Mouse (Mus musculus): ENCODE results near the gene Ctnnbip1. TPM values are rescaled to one million over a fixed set of nuclear protein-coding genes. Genes with fewer than 3 reads are reported as not detected.
A peak's percentile ranks its signal among the peaks of the same experiment; 100 is the strongest.

Ctnnbip1 gene
- polyA plus RNA-seq, 1 experiment from 2014 or later, result 85.4 TPM

GRCm38 (mm10) chr4:149567432-149568026 is 49.5 kb downstream of the Ctnnbip1 start:
- H3K27me3 ChIP-seq, result 0 out of 2 replicates have a peak, but pooled peaks cover 3% of the 10 kb centered on the region
- peaks cover 70% of the 10 kb centered on the region for H3K4me1 ChIP-seq (replicated peaks)
- no peak overlapping the region for H3K4me3 ChIP-seq
- H3K27ac ChIP-seq, result peak overlapping the region; percentile 76
- H3K4me2 ChIP-seq, result no peak overlapping the region
- no peaks in the 10 kb centered on the region for H3K9me3 ChIP-seq
- peak overlapping the region; percentile 26 for H3K9ac ChIP-seq
- H3K36me3 ChIP-seq, result no peaks in the 10 kb centered on the region
- WGBS, result 16% methylated on average over 8 of the region's 8 CpGs
- ATAC-seq (ENCODE audit: low FRiP score), result no peak

- Histone ChIP-seq H3K27ac (no peak overlapping the region), H3K9me3 (no peaks in the 10 kb centered on the region), H3K27me3 (0 out of 2 replicates have a peak, but pooled peaks cover 3% of the 10 kb centered on the region), H3K4me1 (replicated peaks) (peaks cover 60% of the 10 kb centered on the region), H3K36me3 (no peaks in the 10 kb centered on the region), H3K9ac (no peak overlapping the region), H3K4me2 (no peak overlapping the region), H3K4me3 (no peak overlapping the region)
- 62% methylated on average over 6 of the region's 6 CpGs for WGBS
- ATAC-seq (ENCODE audit: low FRiP score), result no peak
Observed at GRCm38 (mm10) chr4:149568622-149569021, 50.6 kb downstream of the Ctnnbip1 start.

GRCm38 (mm10) chr4:149569781-149570497 is 51.9 kb downstream of the Ctnnbip1 start:
- Histone ChIP-seq H3K9ac (no peak overlapping the region), H3K4me3 (no peak overlapping the region), H3K4me1 (replicated peaks) (peaks cover 55% of the 10 kb centered on the region), H3K9me3 (no peaks in the 10 kb centered on the region), H3K4me2 (no peak overlapping the region), H3K36me3 (no peaks in the 10 kb centered on the region), H3K27me3 (0 out of 2 replicates have a peak, but pooled peaks cover 3% of the 10 kb centered on the region), H3K27ac (no peak overlapping the region)
- 87% methylated on average over 6 of the region's 6 CpGs for WGBS
- no peak for ATAC-seq (ENCODE audit: low FRiP score)

- WGBS, result 78% methylated on average over 4 of the region's 4 CpGs
Observed at GRCm38 (mm10) chr4:149570498-149570863, 52.4 kb downstream of the Ctnnbip1 start.

GRCm38 (mm10) chr4:149571209-149571608 is 53.2 kb downstream of the Ctnnbip1 start:
- H3K4me1 ChIP-seq (replicated peaks), result peaks cover 49% of the 10 kb centered on the region
- no peak for ATAC-seq (ENCODE audit: low FRiP score)
- no peak overlapping the region for H3K4me2 ChIP-seq
- peak overlapping the region; percentile 1; the same call in 1 of the 2 replicates for H3K9ac ChIP-seq
- H3K9me3 ChIP-seq, result no peaks in the 10 kb centered on the region
- 82% methylated on average over 5 of the region's 5 CpGs for WGBS
- H3K27me3 ChIP-seq, result 0 out of 2 replicates have a peak, but pooled peaks cover 3% of the 10 kb centered on the region
- H3K27ac ChIP-seq, result no peak overlapping the region
- H3K4me3 ChIP-seq, result no peak overlapping the region
- no peaks in the 10 kb centered on the region for H3K36me3 ChIP-seq

More at GRCm38 (mm10) chr4:149570498-149570863, 52.4 kb downstream of the Ctnnbip1 start:
- Histone ChIP-seq H3K9ac (no peak overlapping the region), H3K27me3 (0 out of 2 replicates have a peak, but pooled peaks cover 3% of the 10 kb centered on the region), H3K4me1 (replicated peaks) (peaks cover 51% of the 10 kb centered on the region), H3K4me3 (no peak overlapping the region), H3K27ac (no peak overlapping the region), H3K9me3 (no peaks in the 10 kb centered on the region), H3K4me2 (no peak overlapping the region), H3K36me3 (no peaks in the 10 kb centered on the region)
- no peak for ATAC-seq (ENCODE audit: low FRiP score)

- Histone ChIP-seq H3K4me3 (no peak overlapping the region), H3K27me3 (0 out of 2 replicates have a peak, but pooled peaks cover 3% of the 10 kb centered on the region), H3K4me1 (replicated peaks) (peaks cover 54% of the 10 kb centered on the region), H3K36me3 (no peaks in the 10 kb centered on the region), H3K9me3 (no peaks in the 10 kb centered on the region), H3K9ac (peak overlapping the region; percentile 1; the same call in 1 of the 2 replicates), H3K27ac (no peak overlapping the region), H3K4me2 (no peak overlapping the region)
- 64% methylated on average over 8 of the region's 8 CpGs for WGBS
- no peak for ATAC-seq (ENCODE audit: low FRiP score)
Observed at GRCm38 (mm10) chr4:149571651-149572149, 53.7 kb downstream of the Ctnnbip1 start.

- 40% methylated on average over 6 of the region's 9 CpGs for WGBS
- Histone ChIP-seq H3K36me3 (no peaks in the 10 kb centered on the region), H3K27me3 (0 out of 2 replicates have a peak, but pooled peaks cover 3% of the 10 kb centered on the region), H3K27ac (no peak overlapping the region), H3K4me3 (no peak overlapping the region), H3K9ac (0 out of 2 replicates have a peak overlapping the region, but pooled peaks have one; percentile 24), H3K9me3 (no peaks in the 10 kb centered on the region), H3K4me1 (replicated peaks) (peaks cover 56% of the 10 kb centered on the region), H3K4me2 (no peak overlapping the region)
- ATAC-seq (ENCODE audit: low FRiP score), result no peak
Observed at GRCm38 (mm10) chr4:149572446-149572845, 54.4 kb downstream of the Ctnnbip1 start.

GRCm38 (mm10) chr4:149572851-149573250 is 54.8 kb downstream of the Ctnnbip1 start:
- Histone ChIP-seq H3K4me1 (replicated peaks) (peaks cover 56% of the 10 kb centered on the region), H3K4me2 (no peak overlapping the region), H3K36me3 (no peaks in the 10 kb centered on the region), H3K27ac (no peak overlapping the region; the same call in 1 of the 2 replicates), H3K27me3 (0 out of 2 replicates have a peak, but pooled peaks cover 3% of the 10 kb centered on the region), H3K9ac (no peak overlapping the region), H3K9me3 (no peaks in the 10 kb centered on the region), H3K4me3 (no peak overlapping the region)
- WGBS, result 66% methylated on average over 8 of the region's 8 CpGs
- ATAC-seq (ENCODE audit: low FRiP score), result no peak

GRCm38 (mm10) chr4:149574391-149574821 is 56.4 kb downstream of the Ctnnbip1 start:
- Histone ChIP-seq H3K4me3 (no peak overlapping the region), H3K9me3 (no peaks in the 10 kb centered on the region), H3K27me3 (0 out of 2 replicates have a peak, but pooled peaks cover 3% of the 10 kb centered on the region), H3K4me2 (no peak overlapping the region), H3K4me1 (replicated peaks) (peaks cover 68% of the 10 kb centered on the region), H3K9ac (peak overlapping the region; percentile 43; the same call in 1 of the 2 replicates), H3K36me3 (no peaks in the 10 kb centered on the region), H3K27ac (no peak overlapping the region)
- ATAC-seq (ENCODE audit: low FRiP score), result no peak
- whole genome bisulfite sequencing, result 69% methylated on average over 14 of the region's 14 CpGs

- 66% methylated on average over 9 of the region's 9 CpGs for WGBS
- H3K27me3 ChIP-seq, result no peaks in the 10 kb centered on the region
- peaks cover 57% of the 10 kb centered on the region for H3K4me1 ChIP-seq (replicated peaks)
- H3K36me3 ChIP-seq, result no peaks in the 10 kb centered on the region
- peak overlapping the region; percentile 87 for H3K27ac ChIP-seq
- ATAC-seq (ENCODE audit: low FRiP score), result no peak
- no peak overlapping the region for H3K4me3 ChIP-seq
- H3K4me2 ChIP-seq, result no peak overlapping the region
- H3K9me3 ChIP-seq, result no peaks in the 10 kb centered on the region
- peak overlapping the region; percentile 56; the same call in 1 of the 2 replicates for H3K9ac ChIP-seq
Observed at GRCm38 (mm10) chr4:149576061-149576460, 58.0 kb downstream of the Ctnnbip1 start.

- 9% methylated on average over 4 of the region's 4 CpGs for WGBS
- no peaks in the 10 kb centered on the region for H3K9me3 ChIP-seq
- H3K36me3 ChIP-seq, result no peaks in the 10 kb centered on the region
- peak overlapping the region; percentile 56 for H3K9ac ChIP-seq
- peaks cover 49% of the 10 kb centered on the region for H3K4me1 ChIP-seq (replicated peaks)
- no peak overlapping the region for H3K4me3 ChIP-seq
- 0 out of 2 replicates have a peak, but pooled peaks cover 3% of the 10 kb centered on the region for H3K27me3 ChIP-seq
- peak; percentile 44; the same call in 1 of the 2 replicates for ATAC-seq (ENCODE audit: low FRiP score)
- H3K4me2 ChIP-seq, result no peak overlapping the region
- H3K27ac ChIP-seq, result peak overlapping the region; percentile 87
Observed at GRCm38 (mm10) chr4:149576993-149577548, 59.0 kb downstream of the Ctnnbip1 start.

Measured in hindbrain, embryonic 13.5 days (tissue).